Mouse (Mus musculus): ENCODE measurements around the gene Taf3.

Taf3 gene

DNA sequence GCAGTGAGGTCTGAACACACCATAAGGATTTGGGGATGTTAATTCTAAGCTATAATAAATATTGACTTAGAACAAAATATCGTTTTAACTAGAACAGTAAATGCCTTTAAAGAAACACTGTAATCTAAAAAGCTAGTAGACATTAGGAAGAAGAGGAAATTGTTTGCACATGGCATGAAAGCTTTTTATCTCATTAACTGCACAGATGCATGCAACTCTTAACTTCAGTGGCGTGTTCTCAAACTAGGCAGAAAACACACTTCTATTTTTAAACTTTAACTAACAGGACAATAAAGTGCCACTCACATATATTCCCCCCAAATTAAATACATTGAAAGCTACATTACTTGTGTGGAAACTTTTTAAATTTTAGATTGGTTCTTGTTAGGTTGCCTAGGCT lies 91.8 kb downstream of the Taf3 start:
- no peak for DNase-seq (ENCODE audit: low read depth, low spot score)

DNA sequence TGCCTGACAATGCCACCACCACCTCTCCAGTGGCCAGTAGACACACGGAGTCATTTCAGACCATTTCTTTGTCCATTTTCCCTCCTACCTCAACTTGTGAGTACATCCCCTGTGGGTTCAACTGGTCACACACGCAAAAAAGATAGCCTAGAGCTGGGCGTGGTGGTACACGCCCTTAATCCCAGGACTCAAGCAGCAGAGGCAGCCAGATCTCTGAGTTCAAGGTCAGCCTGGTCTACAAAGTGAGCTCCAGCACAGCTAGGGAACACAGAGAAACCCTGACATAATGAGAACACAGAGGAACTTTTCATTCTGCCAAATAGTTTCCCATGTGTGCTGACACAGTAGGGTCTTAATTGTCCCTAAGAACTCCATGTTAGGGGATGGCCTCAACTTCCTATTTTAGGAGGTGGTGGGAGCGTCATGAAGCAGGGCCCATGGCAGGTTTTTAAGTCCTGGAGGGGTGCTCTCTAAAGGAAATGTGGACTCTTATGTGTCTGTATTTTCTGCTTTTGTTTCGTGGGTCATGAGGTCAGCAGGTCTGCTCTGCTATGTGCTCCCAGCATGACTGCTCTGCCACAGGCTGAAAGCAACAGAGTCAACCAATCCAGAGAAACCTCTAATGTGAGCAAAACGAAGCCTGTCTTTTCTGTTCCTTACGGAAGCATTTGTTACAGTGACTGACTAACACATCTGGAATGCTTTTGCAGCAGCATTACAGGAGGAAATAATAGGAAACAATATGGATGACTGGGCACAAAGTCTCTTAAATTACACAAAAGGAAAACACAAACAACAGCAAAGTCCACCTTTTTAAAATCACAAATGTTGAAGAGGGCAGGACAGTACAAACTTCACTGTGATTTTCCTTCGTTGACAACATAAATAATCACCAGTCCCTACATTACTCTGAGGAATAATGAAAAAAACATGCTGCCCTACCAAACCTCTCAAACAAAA lies 92.5 kb downstream of the Taf3 start:
- DNase-seq (ENCODE audit: low read depth, low spot score): peak; percentile 86

DNA sequence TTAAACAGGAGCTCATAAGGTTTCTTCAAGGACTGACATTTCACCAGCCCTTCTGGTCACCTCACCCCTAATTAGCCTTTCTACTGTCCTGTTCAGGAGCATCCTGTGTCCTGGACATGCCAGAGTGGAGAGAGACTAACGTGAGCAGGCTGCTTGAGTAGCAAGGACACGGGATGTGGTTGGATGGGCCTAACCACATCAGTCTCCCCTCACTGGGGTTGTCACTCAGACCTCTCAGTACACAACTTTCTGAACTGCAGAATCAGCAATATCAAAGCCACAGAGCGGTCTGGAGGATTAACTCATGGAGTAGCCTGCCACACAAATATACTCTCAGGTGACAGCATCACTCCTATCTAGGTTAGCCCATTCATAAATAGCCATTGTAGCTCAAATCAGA lies 101.7 kb downstream of the Taf3 start:
- DNase-seq (ENCODE audit: low read depth, low spot score): no peak

DNA sequence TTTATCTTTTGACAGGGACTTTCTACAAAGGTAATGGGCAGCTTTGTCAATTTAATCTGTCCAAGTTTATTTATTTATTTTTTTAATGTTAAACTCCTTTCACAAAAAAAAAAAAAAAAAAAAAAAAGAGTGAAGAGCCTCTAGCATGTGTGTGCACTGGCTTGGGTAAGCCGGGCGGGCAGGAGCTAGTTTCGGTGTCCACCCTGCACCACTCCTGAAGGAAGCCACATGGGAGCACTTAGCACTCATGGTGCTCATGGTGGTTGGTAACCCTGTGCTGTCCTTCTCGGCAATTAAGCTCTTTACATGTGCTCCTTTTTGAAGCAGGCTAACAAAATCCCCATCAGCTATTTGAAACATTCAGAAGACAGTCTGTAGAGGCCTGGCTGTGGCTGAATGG lies 102.8 kb downstream of the Taf3 start:
- DNase-seq (ENCODE audit: low read depth, low spot score): no peak

DNA sequence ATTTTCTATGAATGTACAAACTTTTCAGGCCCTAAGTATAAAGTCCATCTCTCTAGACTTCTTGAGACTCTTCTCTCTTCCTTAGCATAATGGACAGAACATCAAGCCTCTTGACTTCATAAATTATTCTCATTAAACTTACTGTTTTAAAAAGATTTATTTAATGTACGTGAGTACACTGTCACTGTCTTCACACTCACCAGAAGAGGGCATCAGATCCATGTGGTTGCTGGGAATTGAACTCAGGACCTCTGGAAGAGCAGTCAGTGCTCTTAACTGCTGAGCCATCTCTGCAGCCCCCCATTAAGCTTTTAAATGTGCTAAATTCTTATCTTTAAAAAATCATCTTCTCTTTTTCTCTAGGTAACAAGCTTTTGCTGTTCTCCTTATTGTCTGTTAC lies 105.4 kb downstream of the Taf3 start:
- DNase-seq (ENCODE audit: low read depth, low spot score): no peak

DNA sequence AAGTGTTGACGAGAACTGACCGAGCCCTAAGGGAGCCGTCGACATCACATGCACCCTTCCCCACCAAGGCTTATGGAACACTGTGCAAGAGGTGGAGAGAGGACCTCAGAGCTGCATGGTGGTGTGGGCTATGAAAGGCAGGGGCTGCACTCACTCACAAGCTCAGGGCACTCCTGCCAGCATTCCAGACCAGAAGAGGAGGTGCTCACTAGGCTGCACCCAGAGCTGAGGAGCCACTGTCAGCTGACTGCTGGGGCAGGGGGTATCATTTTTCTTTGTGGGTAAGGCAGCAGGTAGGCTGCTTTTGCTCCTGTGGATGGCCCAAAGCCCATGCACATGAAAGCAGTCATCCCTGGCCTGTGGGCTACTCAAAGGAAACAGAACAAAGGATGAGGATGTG lies 109.1 kb downstream of the Taf3 start:
- DNase-seq (ENCODE audit: low read depth, low spot score): peak; percentile 39

DNA sequence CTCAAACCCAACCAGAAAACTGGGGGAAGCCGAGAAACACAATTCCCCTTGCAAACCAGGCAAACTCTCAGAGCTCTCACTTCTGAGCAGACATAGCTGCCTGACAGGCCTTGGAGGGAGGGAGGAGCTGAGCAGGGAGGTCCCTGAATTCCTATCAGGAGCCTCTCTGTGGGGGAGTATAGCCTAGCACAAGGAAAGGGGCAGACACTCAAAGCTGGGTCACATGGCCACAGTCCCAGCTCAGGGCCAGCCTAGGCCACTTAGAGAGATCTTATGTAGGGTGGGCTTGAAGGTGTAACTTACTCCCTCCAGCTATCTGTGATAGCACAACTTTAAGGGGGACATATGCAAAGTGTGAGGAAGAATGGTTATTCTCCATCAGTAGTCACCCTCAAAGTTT lies 112.4 kb downstream of the Taf3 start:
- peak; percentile 77 for DNase-seq (ENCODE audit: low read depth, low spot score)

DNA sequence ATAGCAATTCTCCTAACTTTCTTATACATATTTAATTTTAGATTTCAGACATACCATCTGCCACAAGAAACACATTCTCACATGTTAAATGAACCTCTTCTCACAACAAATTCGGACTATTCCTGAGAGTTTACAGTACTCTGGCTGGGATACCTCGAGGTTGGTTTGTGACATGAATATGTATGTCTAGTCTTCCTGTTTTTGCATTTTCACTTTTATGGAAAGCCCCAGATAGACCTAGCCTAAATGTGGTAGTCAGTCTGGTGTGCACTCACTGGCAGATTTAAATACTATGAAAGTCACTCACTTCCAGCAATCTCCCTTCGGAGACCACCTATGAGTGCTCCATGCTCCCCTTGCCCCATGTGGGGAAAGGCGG lies 121.5 kb downstream of the Taf3 start:
- DNase-seq (ENCODE audit: low read depth, low spot score): no peak

DNA sequence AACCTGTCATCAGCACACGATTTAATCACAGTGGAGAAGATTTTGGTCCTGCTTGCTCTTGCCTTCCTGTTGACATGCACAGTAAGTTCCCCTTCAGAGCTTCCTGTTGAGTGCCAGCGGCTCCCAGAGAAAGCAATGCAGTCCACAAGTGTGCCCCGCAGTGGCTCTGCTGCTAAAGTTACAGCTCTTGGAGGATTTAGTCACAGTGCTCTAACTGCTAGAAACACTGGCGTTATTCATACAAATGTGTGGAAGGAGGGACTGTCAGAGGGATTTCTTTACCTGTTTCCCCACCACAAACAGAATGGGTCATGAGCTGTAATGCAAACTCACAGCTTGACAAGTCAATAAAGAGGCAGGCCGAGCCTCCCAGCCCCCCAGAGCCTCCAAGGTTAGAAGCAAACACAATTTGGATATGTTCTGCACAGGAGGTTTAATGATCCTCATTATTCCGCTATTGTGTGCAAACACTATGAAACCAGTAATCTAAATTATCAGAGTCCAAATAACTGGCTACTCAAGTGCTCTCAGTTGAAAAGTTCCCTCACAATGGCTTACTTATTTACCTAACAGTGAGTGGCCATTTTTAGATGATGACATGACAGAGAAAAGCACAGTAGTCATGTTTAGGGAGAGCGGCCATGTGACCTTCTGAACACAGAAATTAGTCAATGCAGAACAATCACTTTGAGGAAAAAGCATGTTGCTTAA lies 122.0 kb downstream of the Taf3 start:
- DNase-seq (ENCODE audit: low read depth, low spot score): no peak

DNA sequence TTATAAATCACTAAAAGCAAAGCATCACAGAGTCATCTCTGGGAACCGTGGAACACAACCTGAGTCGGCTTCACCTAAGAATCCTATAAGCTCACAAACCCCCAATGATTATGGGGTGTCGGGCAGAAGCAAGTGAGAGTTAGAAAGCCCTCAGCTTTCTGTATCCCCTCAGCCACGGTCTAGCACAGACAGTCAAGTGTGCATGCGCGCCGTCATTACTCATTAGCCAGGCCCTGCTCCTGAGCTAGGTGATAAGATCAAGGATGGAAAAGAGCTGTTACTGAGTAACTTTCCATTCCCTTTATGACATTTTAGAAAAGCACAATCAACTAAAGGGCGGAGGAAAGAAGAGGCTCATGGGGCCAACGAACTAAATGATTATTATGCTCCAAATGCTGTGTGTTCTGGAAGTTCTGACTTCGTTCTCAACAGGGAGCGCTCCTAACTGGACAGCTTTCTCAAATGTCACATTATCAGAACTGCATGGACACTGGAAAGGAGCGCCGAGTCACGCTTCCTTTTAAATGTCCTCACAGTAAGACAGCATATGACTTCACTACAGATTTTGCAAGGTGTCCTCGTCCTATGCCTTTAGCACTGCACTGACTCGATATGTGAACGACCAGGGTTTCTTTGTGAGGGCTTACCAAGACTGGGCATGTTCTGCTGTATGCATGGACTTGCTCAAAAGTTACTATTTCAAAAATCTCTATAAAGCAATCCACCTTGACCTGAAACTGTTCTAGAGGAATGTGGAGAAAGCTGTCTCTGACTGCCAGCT lies 129.5 kb downstream of the Taf3 start:
- no peak for DNase-seq (ENCODE audit: low read depth, low spot score)

DNA sequence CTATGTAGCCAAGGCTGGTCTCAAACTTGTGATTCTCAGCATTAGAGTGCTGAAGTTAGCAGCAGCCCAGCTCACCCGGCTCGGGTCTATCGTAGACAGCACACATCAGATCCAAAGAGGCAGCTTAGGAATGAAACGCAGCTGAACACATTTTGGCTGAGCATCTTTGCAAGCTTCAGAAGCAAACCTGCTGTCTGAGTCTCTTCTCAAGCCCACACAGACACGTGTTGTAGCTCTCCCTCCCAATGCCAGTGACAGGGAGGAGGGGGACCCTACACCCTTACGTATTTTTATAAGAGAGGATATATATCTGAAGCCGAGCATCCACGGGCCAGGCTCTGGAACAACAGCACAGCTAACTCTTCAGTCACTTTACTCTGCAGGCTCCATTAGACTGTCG lies 130.8 kb downstream of the Taf3 start:
- DNase-seq (ENCODE audit: low read depth, low spot score): no peak

DNA sequence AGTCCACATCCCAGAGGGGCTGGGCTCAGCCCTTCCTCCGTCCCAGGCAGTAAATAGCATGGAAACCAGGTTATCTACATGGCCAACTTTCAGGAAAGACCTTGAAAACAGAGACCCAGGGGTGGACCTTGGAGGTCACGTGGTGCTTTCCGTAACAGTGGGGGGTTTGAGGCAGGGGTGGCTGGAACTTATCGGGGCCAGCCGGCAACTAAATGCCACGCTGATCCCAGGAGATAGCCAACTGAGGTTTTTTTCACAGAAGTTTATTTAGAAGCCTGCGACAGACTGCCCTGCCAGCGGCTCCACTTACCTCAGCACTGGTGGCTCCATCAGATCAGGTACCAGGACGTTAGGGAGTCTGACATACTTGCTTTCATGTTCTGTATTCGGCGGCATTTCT lies 142.4 kb downstream of the Taf3 start:
- no peak for DNase-seq (ENCODE audit: low read depth, low spot score)

DNA sequence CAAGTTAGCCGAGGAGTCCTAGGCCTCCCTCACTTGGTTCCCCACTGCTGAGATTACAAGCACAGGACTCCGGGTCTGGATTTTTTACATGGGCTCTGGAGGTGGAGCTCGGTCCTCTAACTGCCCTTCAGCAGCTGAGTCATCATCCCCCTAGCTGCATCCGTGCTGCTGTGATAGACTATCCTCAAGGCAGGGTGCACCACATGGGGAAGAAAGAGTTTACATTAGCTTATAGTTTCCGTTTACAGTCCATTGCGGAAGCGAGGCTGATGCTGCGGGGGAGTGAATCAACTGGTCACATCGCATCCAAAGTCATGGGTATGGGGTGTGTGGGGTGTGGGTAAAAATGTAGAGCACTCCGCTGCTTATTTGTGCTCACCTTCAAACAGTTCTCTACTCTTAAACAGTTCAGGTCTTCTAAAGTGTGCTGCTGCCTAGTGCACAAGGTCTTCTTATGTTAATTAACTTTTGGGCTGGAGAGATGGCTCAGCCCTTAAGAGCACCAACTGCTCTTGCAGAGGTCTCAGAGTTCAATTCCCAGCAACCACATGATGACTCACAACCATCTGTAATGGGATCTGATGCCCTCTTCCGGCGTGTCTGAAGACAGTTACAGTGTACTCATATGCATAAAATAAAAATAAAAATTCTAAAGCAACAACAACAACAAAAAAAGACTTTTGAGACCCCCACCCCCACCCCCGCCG lies 144.4 kb downstream of the Taf3 start:
- DNase-seq (ENCODE audit: low read depth, low spot score): peak; percentile 66

DNA sequence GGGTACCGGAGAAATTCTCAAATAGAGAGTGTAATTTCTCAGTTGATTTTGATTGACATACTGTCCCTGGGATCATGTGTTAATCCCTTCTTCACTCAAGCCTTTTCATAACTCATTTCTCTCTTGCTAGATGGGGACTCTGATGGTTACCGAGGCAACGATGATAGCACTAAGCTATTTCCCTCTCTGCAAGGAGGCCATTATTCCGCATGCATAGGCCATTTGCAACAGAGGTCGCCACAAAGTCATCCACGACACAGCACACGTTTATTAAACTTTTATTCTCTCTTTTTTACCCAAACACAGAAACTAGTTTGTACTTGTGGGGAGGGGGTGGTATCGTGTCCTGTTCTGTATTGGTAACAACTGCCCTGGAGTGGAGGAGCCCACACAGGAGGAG lies 150.6 kb downstream of the Taf3 start:
- peak; percentile 28 for DNase-seq (ENCODE audit: low read depth, low spot score)

DNA sequence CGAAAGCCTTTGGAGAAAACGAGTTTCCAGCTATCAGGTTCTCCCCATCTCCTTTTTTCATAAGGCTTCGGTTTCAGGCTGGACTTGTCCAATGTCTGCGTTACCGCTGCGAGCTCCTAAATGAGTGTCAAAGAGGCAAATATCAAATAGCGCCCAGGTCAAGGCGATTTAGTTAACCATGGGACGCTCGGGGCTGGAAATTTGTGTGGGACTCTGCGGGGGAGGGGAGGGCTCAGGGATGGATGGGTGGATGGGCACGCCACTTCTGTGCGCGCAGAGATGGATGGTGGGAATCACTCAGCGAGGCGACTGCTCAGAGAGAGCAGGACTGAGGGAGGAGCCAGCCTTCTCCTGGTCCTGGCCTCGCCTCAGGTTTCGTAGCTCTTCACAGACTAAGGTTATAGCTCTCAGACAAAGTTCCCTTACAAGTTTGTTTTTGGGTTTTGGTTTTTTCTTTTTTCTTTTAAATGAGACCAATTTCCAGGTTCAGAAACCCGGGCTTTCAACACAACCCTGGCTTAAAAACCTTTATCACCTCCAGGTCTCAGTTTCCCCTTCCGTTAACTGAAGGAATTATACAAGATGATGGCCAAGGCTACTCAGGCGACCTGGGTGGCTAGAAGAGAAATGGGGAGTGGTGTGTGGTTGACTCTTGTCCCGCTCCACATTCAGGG lies 152.2 kb downstream of the Taf3 start:
- no peak for DNase-seq (ENCODE audit: low read depth, low spot score)

DNA sequence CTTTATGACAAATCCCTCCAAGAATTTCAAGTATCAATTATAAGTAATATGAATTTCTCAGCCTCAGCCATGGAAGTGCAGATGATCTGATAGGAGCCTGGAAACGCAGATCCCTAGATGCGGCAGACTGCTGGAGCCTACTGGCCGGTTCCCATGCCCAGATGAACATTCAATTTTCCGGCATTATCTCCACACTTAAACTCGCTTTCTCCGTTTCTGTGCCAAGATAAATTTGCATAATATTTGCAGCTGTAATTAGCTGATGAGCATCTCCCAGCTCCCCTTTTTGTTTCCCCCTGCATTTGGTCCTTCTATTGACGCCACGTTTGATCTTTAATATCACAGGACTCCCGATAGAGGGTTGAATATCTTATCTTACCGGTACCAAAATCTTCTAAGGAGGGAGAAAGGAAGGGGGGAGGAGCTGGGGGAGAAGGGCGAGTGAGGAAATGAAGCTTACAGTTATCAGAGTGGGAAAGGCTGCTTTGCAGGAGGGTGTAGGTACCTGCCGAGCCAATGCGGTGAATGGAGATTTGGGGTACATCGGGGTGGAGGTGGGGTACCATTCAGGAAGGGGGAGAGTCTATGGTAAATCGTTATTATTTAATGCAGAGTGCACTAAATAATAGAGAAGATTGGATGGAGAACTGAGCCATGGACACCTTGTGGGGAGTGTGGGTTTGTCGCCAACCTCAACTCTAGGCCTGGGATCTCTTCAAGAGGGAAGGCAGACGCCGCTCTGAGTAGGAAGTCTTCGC lies 153.4 kb downstream of the Taf3 start:
- DNase-seq (ENCODE audit: low read depth, low spot score): no peak

DNA sequence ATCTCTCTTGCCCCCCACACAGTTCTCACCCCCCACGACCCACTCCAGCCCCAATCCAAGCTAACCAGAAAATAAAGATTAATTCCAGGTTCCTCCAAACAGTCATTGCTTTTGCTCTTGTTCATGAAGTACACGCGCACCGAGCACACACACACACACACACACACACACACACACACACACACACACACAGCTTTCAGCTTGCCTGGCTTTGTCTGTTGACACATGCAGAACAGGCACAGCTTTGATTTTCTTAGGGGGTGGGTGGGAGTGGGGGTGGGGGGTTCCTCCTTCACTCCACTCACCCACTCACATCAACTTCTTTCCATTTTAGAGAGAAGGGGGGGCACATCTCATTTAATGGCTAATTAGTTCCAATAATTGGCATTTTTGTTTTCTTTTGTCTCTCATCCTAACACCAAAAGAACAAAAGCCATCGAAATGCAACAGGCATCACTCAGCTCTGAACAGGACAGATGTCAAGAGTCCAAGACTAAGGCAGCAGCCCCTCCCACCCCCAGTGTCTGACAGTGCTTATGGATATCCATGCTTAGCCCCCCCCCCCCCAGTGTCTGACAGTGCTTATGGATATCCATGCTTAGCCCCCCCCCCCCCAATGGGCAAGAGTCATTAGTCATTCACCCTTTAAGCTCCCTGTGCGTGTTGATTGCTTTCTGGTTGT lies 155.0 kb downstream of the Taf3 start:
- DNase-seq (ENCODE audit: low read depth, low spot score): no peak

DNA sequence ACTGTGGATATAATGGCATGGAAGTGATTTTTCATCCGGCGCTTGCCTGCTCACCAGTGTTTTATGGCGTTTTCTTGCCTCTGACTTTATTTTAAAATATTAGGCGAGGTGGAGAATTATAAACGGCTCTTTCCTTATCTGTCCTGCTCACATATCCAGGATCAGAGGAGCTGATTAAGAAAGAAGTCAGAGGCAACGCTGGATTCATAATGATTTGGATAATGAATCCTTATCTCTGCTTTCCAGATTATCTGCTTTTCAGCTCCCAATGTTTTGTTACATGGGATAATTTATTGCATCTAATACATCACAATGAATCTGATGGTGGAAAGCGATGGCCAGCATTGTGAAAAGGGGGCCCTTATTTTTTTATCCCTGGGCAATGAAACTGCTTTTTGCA lies 155.9 kb downstream of the Taf3 start:
- no peak for DNase-seq (ENCODE audit: low read depth, low spot score)

DNA sequence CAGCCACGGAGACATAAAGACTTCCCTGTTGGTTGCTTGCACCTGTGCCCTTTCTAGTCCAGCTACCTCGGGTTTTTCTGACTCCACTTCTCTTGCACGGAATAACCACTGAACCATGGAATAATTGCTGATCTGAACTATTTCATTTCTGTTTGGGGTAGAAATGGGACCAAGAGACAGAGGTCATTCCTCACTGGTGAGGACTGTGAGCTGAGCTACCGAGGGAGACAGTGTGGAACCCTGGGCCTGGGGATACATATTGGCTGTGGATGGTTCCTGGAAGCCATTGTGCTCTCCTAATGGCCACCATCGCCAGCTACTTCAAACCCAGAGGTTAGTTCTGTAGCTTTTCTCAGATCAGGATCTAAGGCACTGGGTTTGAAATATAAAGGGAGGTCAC lies 157.5 kb downstream of the Taf3 start:
- no peak for DNase-seq (ENCODE audit: low read depth, low spot score)

DNA sequence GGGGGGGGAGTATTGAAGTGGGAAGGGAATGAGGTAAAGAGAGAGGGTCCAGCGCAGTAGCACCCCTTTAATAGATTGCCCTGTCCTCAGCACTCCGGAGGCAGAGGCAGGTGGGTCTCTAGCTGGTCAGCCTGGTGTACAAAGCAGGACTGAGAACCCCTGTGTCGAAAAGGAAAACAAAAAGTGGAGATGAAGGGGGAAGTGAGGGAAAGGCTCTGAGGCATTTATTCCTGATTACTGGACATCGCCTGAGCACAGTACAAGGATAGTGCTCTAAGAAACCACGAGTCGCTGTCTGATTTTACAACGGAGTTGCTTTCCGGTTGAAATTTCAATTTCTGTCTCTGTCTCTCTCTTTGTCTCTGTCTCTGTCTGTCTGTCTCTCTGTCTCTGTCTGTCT lies 158.1 kb downstream of the Taf3 start:
- DNase-seq (ENCODE audit: low read depth, low spot score): no peak
